Mouse (Mus musculus): ENCODE results near the gene Trp53bp1.

Gene Trp53bp1

GRCm38 (mm10) chr2:121271236-121271927, at the start of gene Trp53bp1:
TSS of gene Trp53bp1 (minus strand) at chr2:121271407.
- peak; percentile 96 to 97 for DNase-seq

- DNase-seq: no peak
Observed at GRCm38 (mm10) chr2:121316278-121316677, 45.1 kb upstream of the Trp53bp1 start.

DNA sequence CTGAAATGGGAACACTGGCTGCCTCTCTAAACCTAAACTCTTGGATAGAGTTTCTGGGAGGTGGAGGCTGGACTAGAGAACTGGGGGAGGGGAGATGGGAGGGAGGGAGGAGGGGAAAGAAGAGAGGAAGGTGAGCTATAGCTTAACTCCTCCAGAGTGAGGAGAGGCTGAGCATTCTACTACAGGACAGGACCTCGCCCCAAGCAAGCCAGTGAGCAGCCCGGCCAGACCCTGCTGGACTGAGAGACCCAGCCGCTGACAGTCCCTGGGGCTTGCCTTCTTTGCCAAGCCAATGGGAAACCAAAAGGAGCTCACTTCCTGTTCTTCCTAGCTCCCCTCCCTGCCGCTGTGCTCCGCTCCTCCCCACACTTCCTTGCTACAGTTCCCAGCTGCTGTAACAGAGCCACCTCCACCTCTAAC, 37.8 kb upstream of the Trp53bp1 start:
- DNase-seq: no peak

DNA sequence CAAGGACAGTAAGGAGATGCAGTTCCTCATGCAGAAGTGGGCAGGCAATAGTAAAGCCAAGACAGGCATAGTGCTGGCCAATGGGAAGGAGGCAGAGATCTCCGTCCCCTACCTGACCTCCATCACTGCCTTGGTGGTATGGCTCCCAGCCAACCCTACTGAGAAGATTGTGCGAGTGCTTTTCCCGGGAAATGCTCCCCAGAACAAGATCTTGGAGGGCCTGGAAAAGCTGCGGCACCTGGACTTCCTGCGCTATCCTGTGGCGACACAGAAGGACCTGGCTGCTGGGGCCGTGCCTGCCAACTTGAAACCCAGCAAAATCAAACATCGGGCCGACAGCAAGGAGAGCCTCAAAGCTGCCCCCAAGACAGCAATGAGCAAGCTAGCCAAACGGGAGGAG, 28.8 kb upstream of the Trp53bp1 start:
- DNase-seq: peak; percentile 42 to 44

DNA sequence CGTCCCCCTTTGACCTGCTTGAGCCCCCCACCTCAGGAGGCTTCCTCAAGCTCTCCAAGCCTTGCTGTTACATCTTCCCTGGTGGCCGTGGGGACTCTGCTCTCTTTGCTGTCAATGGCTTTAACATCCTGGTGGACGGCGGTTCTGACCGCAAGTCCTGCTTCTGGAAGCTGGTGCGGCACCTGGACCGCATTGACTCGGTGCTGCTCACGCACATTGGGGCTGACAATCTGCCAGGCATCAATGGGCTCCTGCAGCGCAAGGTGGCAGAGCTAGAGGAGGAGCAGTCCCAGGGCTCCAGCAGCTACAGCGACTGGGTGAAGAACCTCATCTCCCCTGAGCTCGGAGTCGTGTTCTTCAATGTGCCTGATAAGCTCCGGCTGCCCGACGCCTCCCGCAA, 28.3 kb upstream of the Trp53bp1 start:
- peak in 1 of 2 experiments; percentile 24 for DNase-seq

DNA sequence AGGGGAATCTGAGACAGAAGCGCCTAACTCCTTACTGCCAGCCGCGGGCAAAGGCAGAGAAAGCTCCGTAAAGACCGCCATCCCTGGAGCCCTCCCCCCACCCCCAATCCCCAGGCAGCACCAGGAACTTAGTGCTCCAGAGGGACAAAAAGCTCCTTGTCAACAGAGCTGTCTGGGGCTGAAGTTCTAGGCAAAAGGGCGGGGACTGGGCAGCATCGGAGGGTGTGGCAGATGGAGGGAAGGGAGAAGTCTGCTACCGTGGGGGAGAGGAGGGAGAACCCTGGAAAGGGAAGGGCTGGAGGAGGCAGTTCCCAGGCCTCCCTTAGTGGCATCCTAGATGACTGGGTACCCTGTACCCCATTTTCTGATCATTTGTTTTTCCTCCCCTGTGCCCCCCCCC, 26.9 kb upstream of the Trp53bp1 start:
- peak in 1 of 2 experiments; percentile 23 for DNase-seq

GRCm38 (mm10) chr2:121297701-121298100, 26.5 kb upstream of the Trp53bp1 start:
- peak in 1 of 2 experiments; percentile 26 for DNase-seq

DNA sequence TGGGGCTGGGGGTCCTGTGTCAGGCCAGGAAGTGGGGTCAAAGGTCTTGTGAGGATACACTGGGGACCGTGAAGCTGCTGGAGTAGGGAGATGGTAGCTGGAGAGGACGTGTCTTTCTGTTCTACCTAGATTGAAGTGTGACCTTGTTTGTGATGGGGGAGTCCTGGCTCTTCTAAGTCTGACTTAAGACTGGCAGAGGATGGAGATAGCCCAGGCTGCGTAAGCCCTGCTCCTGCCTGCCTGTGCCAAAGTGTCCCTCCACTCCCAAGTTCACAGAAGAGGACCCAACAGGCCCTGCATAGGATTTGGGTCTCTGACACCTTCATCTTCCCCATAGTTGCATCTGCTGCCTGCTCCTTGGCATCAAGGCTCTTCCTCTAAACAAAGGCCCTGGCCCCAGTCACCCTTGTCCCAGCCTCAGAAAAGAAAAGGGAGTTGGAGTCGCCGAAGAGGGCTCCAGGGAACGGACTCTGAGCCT, 25.6 kb upstream of the Trp53bp1 start:
- DNase-seq: peak in 1 of 2 experiments; percentile 48

- DNase-seq: peak; percentile 75
Observed at GRCm38 (mm10) chr2:121295608-121296571, 24.7 kb upstream of the Trp53bp1 start.

GRCm38 (mm10) chr2:121294753-121295607, 23.8 kb upstream of the Trp53bp1 start:
- DNase-seq: peak; percentile 92 to 94

DNA sequence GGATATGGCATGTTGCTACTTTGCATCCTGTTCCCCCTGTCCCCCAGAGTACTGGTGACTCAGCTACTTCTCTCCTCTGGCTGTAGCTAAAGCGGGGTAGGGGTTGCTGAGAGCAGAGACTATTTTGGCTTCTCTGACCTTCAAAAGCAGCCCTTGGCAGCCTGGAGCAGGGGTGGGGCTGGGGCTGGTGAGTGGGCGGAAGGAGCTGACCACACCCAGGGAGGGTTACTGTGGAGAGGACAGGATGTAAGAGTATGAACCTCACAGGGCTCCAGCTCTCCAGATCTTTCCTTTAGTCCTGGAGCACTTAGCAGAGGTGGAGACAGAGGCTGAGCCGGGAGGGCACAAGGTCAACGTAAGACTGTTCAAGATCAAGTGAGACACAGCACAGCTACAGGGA, 23.0 kb upstream of the Trp53bp1 start:
- DNase-seq: peak; percentile 59 to 67

GRCm38 (mm10) chr2:121292316-121293013, 21.3 kb upstream of the Trp53bp1 start:
- DNase-seq: peak in 1 of 2 experiments; percentile 11

- DNase-seq: peak; percentile 39 to 51
Observed at GRCm38 (mm10) chr2:121289730-121290540, 18.7 kb upstream of the Trp53bp1 start.

GRCm38 (mm10) chr2:121288901-121289729, 17.9 kb upstream of the Trp53bp1 start, which contains the start of gene Map1a:
TSS of gene Map1a (plus strand) at chr2:121289600.
- peak; percentile 98 to 99 for DNase-seq

- peak; percentile 41 to 47 for DNase-seq
Observed at GRCm38 (mm10) chr2:121287850-121288249, 16.6 kb upstream of the Trp53bp1 start.

GRCm38 (mm10) chr2:121271928-121272516, 815 bp upstream of the Trp53bp1 start:
- DNase-seq: no peak

- peak in 1 of 2 experiments; percentile 37 for DNase-seq
Observed at GRCm38 (mm10) chr2:121270521-121271235, 529 bp downstream of the Trp53bp1 start.

DNA sequence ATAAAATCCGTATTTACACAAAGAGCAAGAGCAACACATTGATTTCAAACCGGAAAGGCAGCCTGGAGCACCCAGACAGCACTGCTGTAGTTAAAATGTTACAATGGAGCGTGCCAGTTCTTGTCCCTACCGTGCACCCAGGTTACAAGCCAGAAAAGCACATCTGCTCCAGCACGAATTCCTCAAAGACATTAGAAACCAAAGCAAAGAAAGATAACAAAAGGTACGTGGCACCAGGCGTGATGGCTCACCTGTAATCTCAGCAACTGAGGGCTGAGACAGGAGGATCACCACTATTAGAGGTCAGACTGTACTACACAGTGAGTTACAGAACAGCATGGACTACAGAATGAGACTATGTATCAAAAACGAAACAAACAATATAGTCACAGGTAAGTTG, 2.8 kb downstream of the Trp53bp1 start:
- DNase-seq: no peak

DNA sequence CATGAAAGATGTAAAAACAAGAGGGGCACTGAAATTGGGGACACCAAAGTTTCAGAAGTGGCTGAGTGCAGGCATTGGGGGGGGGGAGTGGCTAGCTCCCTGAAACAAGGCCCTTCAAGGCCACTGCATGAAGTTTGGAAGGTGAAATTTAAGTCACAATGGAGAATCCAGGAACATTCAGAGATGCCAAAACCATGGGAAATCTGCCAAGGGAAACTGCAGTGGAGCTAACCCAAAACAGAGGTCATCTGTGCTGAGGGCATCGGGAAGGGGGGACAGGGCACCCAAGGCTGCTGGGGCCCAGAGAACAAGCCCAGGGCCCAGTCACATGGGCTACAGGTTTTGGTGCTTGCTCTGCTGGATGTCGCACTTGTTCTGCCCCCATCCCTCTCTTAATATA, 21.4 kb downstream of the Trp53bp1 start:
- no peak for DNase-seq

Data from cerebellum, postnatal 10 days (tissue).